Mouse (Mus musculus) adrenal gland, postnatal 14 days (tissue): Measurements from ENCODE around the gene Elavl1. TPM values are rescaled to one million over a fixed set of nuclear protein-coding genes. Genes with fewer than 3 reads are reported as not detected.

ENCODE experiments used
- total RNA-seq: library from RNA; stranded (reverse); gene quantifications from 2 replicates; pipeline ENCODE4 v1.2.3, GENCODE M21; 2021

Gene Elavl1
- total RNA-seq, 1 experiment from 2014 or later: 102 TPM

Other genes with a start within 250 kb of the Elavl1 start
- 0.34 and 2.1 TPM in 2 replicates for gene Cd209f, start 219.6 kb downstream of the Elavl1 start, total RNA-seq
- gene Cd209g, start 191.3 kb downstream of the Elavl1 start, total RNA-seq: 0.30 TPM in 1 of 2 replicates, not detected in the other
- gene Evi5l, start 158.8 kb downstream of the Elavl1 start, total RNA-seq: 29.6 and 34.9 TPM in 2 replicates
- 3.7 and 4.7 TPM in 2 replicates for gene Prr36, start 108.0 kb downstream of the Elavl1 start, total RNA-seq
- 12.7 and 16.6 TPM in 2 replicates for gene Lrrc8e, start 98.6 kb downstream of the Elavl1 start, total RNA-seq
- gene Map2k7, start 86.7 kb downstream of the Elavl1 start, total RNA-seq: 75.9 and 86.0 TPM in 2 replicates
- not detected in 2 replicates for gene Gm49320, start 86.5 kb downstream of the Elavl1 start, total RNA-seq
- 12.2 and 12.4 TPM in 2 replicates for gene Tgfbr3l, start 77.2 kb downstream of the Elavl1 start, total RNA-seq
- 21.0 and 24.3 TPM in 2 replicates for gene Snapc2, start 72.3 kb downstream of the Elavl1 start, total RNA-seq
- 7.9 and 11.3 TPM in 2 replicates for gene Ctxn1, start 66.1 kb downstream of the Elavl1 start, total RNA-seq
- 142 and 154 TPM in 2 replicates for gene Timm44, start 49.5 kb downstream of the Elavl1 start, total RNA-seq
- gene Ccl25, start 203 bp downstream of the Elavl1 start, total RNA-seq: 16.1 and 18.2 TPM in 2 replicates
- 16.4 and 20.5 TPM in 2 replicates for gene Cers4, start 167.6 kb upstream of the Elavl1 start, total RNA-seq